Mouse (Mus musculus): ENCODE measurements around the gene Abca3. TPM values are rescaled to one million over a fixed set of nuclear protein-coding genes. Genes with fewer than 3 reads are reported as not detected.

The Abca3 gene
- total RNA-seq (2022), result 10 to 100 TPM; 28.4 to 43.3 (median 35.8) TPM

GRCm38 (mm10) chr17:24351760-24352357, at the start of gene Abca3:
Gene Abca3 (plus strand): TSS chr17:24351950.
- DNase-seq, result peak; percentile 94

DNA sequence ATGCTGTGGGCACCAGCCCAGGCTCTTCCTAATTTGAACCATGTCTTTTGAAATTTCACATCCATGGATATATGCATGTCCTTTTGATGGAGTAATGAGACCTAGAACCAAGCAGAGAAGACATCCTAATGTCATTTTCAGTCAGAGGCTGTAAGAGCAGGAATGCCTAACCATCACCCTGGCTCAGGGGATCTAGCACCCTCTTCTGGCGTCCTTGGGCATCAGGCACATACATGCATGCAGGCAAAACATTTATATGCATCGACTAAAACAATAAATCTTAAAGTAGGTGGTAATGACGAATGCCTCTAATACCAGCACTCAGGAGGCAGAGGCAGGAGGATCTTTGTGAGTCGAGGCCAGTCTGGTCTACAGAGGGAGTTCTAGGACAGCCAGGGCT, 44.2 kb upstream of the Abca3 start:
- DNase-seq, result peak; percentile 13

- DNase-seq, result no peak
These were observed 30.9 kb upstream of the Abca3 start for GRCm38 (mm10) chr17:24320826-24321225.

DNA sequence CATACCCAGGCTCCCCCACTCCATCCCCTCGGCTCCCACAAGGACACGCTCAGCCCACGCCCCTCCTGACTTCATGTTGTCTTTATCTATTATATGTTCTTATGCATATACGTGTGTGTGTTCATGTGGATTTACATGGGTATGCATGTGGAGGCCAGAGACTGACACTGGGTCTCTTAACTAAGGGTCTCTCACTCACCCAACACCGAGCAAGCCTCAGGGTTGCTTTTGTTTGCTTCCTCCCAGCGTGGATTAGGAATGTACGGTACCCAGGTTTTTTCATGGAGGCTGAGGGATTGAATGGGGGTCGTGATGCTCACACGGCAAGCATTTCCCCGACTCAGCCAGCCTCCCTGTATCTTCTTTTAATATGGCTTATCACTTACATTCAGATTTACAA, 26.7 kb upstream of the Abca3 start:
- no peak for DNase-seq

DNA sequence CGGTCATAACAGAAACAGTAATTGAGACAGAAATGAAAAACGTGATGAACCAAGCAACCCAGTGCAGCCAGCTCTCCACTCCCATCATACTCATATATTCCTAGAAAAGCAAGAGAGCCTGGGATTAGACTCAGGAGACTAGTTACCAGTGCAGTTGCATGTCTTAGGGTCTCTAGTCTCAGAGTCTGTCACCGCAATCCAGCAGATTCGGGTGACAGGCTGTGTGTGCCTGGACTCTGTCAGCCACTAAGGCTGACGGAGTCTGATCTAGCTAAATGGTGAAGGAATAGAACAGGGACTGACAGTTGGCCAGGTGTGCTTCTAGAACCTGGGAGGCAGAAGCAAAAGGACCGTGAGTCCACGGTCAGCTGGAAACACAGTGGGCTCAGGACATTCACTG, 24.1 kb upstream of the Abca3 start:
- no peak for DNase-seq

GRCm38 (mm10) chr17:24344672-24345071, 7.1 kb upstream of the Abca3 start:
- DNase-seq, result no peak

DNA sequence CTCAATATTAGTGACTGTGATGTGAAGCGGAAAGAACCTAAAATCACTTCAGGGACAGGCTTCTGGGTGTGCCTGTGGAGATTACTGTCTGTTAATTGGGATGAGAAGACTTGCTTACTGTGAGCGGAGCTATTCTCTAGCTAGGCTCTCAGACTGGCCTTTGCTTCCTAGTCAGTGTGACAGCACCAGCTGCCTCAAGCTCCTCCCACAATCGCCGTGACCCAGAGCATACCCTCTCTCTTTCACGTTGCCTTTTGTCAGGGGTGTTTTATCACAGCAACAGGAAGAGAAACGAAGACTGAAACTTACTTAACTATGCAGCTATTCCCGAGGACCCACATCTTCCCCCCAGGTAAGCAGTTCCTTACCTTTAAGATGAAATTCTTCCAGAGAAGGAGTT, 4.9 kb upstream of the Abca3 start:
- no peak for DNase-seq

GRCm38 (mm10) chr17:24349176-24349575, 2.6 kb upstream of the Abca3 start:
- DNase-seq, result no peak

- DNase-seq, result no peak
These were observed 607 bp upstream of the Abca3 start, which contains the start of gene Abca17 for GRCm38 (mm10) chr17:24350926-24351759. Gene Abca17 (minus strand): TSS chr17:24351068.

- no peak for DNase-seq
These were observed 832 bp downstream of the Abca3 start for GRCm38 (mm10) chr17:24352370-24353194.

GRCm38 (mm10) chr17:24353960-24354359, 2.2 kb downstream of the Abca3 start:
- DNase-seq, result no peak

DNA sequence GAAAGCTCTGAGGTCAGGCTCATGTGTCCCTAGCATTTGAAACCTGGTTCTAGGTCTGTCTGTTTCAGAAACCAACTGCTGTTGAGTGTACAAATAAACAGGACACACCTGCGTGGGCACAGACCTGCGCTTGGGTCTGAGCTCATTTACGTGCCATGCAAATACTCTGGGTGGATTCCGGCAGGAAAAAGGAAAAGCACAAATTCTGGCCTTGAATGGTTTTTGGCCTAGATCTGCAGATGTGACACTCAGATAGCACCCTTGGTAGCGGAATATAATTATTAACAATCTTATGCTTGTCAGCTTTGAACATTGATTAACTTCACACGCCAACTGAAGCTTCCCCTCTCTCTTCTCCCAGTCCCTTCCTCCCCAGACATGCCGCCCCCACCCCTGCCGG, 3.5 kb downstream of the Abca3 start:
- DNase-seq, result no peak

GRCm38 (mm10) chr17:24359006-24359405, 7.3 kb downstream of the Abca3 start:
- DNase-seq, result no peak

DNA sequence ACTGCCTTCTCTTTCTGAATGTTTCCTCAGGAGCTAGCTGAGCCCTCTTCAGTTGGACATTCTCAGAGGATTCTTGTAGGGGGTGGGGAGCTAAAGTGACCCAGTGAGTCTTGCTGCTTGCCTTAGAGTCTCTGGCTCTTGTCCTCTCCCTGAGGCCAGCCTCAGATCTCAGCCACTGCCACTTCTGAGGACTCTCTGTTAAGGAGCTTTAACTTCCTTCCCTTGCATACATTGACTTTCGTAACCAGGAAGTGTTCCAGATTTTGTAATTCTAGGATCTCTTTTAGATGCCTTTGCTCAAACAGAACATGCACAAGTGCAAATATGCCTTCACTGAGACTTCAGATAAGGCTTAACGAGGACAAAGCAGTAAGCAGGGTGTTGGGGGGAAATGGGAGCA, 8.2 kb downstream of the Abca3 start:
- no peak for DNase-seq

DNA sequence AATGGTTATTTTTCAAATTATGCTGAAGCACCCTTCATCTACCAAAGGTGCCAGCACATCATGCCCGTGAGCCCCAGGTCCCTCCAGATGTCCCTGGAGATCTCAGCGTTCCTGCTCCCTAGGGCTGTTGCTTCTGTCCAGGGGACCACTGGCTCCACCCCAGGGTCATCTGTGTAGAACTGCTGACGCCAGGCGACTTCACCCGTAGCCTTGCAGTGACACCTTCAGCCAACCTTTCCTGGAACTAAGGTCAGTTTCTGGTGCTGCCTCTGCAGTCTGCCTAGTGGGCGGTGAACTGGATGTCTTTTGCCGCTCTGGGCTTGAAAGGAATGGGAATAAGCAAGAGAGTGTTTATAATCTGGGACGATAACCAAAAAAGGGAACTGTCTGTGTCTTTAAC, 9.1 kb downstream of the Abca3 start:
- no peak for DNase-seq

DNA sequence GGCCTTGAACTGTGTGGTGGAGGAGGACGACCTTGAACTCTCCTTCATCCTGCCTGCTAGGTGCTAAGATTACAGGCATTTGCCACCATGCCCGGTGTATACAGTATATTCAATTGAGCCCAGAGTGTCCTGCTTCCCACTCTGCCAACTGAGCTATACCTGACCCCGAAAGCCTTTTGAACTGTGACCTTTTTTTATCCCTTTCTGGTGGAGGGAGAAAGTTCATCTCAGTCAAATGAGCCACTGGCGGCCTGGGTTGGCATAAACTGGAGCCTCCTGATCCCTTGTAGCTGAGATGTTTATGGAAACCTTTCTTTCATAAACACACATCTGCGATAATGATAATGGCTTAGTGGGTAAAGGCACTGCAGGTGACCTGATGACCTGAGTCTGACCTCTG, 9.5 kb downstream of the Abca3 start:
- no peak for DNase-seq

DNA sequence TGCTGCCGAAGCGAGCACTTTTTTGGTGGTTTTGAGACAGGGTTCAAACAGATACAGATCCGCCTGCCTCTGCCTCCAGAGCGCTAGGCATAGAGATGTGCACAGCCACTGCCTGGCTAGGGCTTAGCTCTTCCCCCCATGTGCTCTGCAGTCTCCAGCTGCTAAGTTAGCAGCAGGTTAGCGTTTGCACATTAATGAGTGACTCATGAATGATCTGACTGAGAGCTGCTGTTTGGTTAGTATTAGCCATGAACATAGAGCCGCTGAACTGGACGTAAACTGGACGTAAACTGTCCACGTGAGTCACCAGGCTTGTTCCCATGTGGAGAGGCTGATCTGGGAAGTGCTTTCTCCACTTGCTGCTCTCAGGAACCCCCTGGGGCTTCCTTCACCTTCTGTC, 10.8 kb downstream of the Abca3 start:
- DNase-seq, result no peak

DNA sequence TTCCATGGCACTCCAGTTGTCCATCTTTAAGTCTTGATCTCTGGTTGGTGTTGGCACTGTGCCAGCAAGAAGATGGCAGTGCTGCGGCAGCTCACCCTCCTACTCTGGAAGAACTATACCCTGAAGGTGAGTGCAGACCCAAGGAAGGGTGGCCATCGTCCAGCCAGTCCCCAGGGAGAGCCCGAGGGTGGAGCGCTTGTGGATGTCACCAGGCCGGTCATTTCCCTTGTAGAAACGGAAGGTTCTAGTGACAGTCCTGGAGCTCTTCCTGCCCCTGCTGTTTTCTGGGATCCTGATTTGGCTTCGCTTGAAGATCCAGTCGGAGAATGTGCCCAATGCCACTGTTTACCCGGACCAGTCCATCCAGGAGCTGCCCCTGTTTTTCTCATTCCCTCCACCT, 12.7 kb downstream of the Abca3 start:
- DNase-seq, result no peak

DNA sequence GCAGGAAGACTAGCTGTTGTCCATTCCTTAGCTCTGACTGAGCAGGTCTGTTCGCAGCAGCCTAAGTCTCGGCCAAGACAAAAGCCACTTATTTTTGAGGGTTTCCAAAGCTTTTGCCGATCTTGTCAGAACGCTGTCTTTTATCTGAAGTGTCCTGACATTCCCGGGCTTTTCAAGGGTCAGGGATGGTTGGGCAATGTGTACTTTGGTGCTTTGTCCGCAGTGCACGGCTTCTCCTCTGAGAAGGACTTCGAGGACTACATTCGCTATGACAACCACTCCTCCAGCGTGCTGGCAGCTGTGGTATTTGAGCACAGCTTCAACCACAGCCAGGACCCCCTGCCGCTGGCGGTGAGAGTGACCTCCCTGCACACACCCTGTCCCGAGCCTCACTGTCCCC, 14.1 kb downstream of the Abca3 start:
- DNase-seq, result no peak

GRCm38 (mm10) chr17:24375094-24375712, 23.5 kb downstream of the Abca3 start:
- DNase-seq, result no peak

DNA sequence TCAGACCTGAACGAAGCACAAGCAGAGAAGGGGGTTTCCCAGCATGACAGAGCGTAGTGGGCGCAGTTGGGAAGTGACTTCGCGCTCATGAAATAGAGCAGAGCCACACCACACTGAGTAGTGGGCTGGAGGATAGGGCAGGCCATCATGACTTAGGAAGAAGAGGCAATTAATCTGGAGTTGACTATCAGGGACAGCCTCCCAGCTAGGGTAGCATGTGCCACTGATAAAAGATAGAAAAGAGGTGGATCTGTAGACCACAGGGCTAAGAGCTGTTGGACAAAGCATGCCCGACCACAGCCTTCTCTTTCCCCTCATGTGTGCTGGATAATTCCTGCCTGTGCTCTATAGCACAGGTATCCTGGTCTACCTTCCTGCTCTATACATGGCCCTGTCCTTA, 24.1 kb downstream of the Abca3 start:
- no peak for DNase-seq

- peak; percentile 70 for DNase-seq
These were observed 26.7 kb downstream of the Abca3 start for GRCm38 (mm10) chr17:24378496-24378895.

GRCm38 (mm10) chr17:24383789-24384188, 32.0 kb downstream of the Abca3 start:
- DNase-seq, result no peak
